Mouse (Mus musculus): ENCODE results near the gene Siah1a. TPM values are rescaled to one million over a fixed set of nuclear protein-coding genes. Genes with fewer than 3 reads are reported as not detected.

Gene Siah1a
- total and polyA plus RNA-seq, 2 experiments: 6.4 to 7.1 TPM

DNA sequence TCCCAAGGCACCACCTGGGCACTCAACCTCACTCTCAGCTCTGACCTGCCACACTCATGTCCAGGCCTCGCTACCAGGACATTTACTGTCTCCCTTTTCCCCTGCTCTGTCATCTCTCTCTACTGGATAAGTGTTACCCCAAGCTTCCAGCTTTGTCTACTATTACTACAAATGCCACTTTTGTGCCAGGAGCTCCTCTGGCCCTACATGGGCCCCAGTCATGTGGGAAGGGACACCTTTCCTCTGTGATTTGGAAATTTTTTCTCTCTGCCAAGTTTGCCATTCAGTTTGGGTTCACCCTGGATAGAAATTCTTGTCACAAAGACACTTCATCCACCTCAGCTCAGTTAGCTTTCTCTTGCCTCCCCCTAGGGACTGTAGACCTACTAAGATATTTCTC is 14.9 kb downstream of the Siah1a start:
- no peaks in the 10 kb centered on the region for H3K27me3 ChIP-seq (ENCODE audit: control insufficient read depth, insufficient read depth, low read length)
- WGBS: 86% methylated on average over 1 of the region's 1 CpGs
- H3K36me3 ChIP-seq (ENCODE audit: control insufficient read depth, insufficient read depth, low read length): no peaks in the 10 kb centered on the region
- H3K4me1 ChIP-seq (ENCODE audit: control insufficient read depth, insufficient read depth, low read length): peaks cover 17% of the 10 kb centered on the region
- no peak overlapping the region for H3K4me3 ChIP-seq (ENCODE audit: insufficient read depth, low read depth, low read length)
- no peak overlapping the region for H3K9ac ChIP-seq (ENCODE audit: low read depth, low read length)
- no peak for TF ChIP-seq POLR2A (IDR thresholded peaks at IDR 0.05; ENCODE audit: extremely low read depth, insufficient read depth, low read length)
- no peak for TF ChIP-seq CTCF (IDR thresholded peaks at IDR 0.05; ENCODE audit: low read depth, low read length)
- peak; percentile 58 for DNase-seq (ENCODE audit: extremely low read depth, low read depth, low spot score)
- H3K27ac ChIP-seq (replicated peaks; ENCODE audit: insufficient read depth, low read depth, low read length): no peak overlapping the region
- H3K79me2 ChIP-seq (ENCODE audit: control insufficient read depth, insufficient read depth, low read length): peaks cover 20% of the 10 kb centered on the region; the same call in 1 of the 2 replicates

DNA sequence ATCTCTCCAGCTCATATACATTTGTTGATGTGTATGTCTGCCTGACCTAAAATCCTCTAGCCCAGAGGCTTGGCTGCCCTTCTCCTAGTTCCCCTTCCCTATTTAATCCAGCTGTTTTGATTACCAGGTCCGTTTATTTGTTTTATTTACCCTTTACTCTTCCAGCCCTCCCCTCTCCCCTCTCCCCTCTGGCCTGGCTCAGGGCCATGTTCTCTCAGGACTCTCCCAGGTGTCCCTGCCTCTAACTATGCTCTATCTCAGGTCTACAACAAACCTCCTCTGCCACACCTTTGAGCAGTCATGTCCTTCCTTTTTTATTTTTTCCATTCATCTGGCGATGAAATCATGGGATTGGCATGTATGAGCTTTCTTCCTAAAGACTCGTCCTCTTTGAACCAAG is 15.4 kb downstream of the Siah1a start:
- TF ChIP-seq CTCF (IDR thresholded peaks at IDR 0.05; ENCODE audit: low read depth, low read length): no peak
- no peak for TF ChIP-seq POLR2A (IDR thresholded peaks at IDR 0.05; ENCODE audit: extremely low read depth, insufficient read depth, low read length)
- no peaks in the 10 kb centered on the region for H3K27me3 ChIP-seq (ENCODE audit: control insufficient read depth, insufficient read depth, low read length)
- H3K9ac ChIP-seq (ENCODE audit: low read depth, low read length): no peak overlapping the region
- peaks cover 16% of the 10 kb centered on the region; the same call in 1 of the 2 replicates for H3K79me2 ChIP-seq (ENCODE audit: control insufficient read depth, insufficient read depth, low read length)
- no peak overlapping the region for H3K27ac ChIP-seq (replicated peaks; ENCODE audit: insufficient read depth, low read depth, low read length)
- H3K4me1 ChIP-seq (ENCODE audit: control insufficient read depth, insufficient read depth, low read length): peaks cover 16% of the 10 kb centered on the region
- 42% methylated on average over 3 of the region's 3 CpGs for WGBS
- no peaks in the 10 kb centered on the region for H3K36me3 ChIP-seq (ENCODE audit: control insufficient read depth, insufficient read depth, low read length)
- no peak overlapping the region for H3K4me3 ChIP-seq (ENCODE audit: insufficient read depth, low read depth, low read length)
- no peak for DNase-seq (ENCODE audit: extremely low read depth, low read depth, low spot score)

DNA sequence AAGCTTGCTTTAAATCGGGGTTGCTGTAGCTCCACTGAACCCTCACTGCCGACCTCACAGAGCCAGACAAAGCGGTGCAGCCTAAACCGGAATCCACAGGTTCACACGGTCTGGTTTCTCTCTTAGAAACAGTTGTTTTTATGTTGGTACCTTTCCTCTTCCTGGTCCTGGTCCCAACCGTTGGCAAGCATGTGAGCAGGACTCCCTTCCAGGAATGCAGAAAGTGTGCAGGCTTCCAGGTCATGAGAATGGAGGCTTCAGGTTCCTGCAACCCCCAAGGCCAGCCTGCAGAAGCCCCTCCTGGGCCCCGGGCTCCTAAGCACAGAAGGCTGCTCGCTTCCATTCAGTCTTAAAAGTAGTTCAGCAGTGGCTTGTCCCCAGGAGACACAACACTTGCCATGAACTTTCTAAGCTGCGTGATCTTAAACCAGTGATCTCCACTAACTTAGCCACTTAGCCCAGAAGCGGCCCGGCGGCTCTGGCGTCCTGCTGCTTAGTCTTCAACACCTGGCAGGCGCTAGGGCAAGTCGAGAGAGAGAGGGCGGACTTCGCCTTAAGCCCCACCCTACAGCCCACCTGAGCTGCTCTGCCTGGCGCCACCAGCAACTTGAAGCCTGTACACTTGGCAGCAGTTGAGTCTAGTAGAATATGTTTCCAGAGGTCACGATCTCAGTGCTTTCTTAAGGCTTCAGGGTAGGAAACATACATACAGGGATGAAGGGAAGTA is 17.3 kb downstream of the Siah1a start:
- H3K4me1 ChIP-seq (ENCODE audit: control insufficient read depth, insufficient read depth, low read length): peaks cover 14% of the 10 kb centered on the region
- no peaks in the 10 kb centered on the region for H3K27me3 ChIP-seq (ENCODE audit: control insufficient read depth, insufficient read depth, low read length)
- no peak overlapping the region for H3K27ac ChIP-seq (replicated peaks; ENCODE audit: insufficient read depth, low read depth, low read length)
- WGBS: 70% methylated on average over 19 of the region's 19 CpGs
- peaks cover 2% of the 10 kb centered on the region; the same call in 1 of the 2 replicates for H3K36me3 ChIP-seq (ENCODE audit: control insufficient read depth, insufficient read depth, low read length)
- peaks cover 7% of the 10 kb centered on the region; the same call in 1 of the 2 replicates for H3K79me2 ChIP-seq (ENCODE audit: control insufficient read depth, insufficient read depth, low read length)
- H3K4me3 ChIP-seq (ENCODE audit: insufficient read depth, low read depth, low read length): no peak overlapping the region
- TF ChIP-seq CTCF (IDR thresholded peaks at IDR 0.05; ENCODE audit: low read depth, low read length) (no peak), POLR2A (IDR thresholded peaks at IDR 0.05; ENCODE audit: extremely low read depth, insufficient read depth, low read length) (no peak)
- no peak for DNase-seq (ENCODE audit: extremely low read depth, low read depth, low spot score)
- no peak overlapping the region for H3K9ac ChIP-seq (ENCODE audit: low read depth, low read length)

DNA sequence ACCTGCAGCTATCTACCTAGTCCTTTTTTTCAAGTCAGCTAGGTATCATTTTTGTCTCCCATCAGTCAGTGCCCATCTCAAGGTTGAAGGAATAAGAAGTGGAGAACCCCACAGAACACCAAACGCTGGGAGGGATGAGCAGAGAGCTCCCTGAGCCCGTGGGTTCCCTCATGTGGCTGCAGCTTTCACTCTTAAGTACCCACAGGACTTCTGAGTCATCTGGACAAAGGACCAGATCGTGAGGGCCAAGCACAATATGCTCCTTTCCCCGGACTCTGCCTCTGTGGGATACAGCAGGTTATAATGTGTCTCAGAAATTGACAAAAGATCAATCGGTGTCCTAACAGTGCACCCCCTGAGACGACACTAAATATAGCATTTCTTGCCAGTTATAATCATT is 18.8 kb downstream of the Siah1a start:
- TF ChIP-seq CTCF (IDR thresholded peaks at IDR 0.05; ENCODE audit: low read depth, low read length): no peak
- TF ChIP-seq POLR2A (IDR thresholded peaks at IDR 0.05; ENCODE audit: extremely low read depth, insufficient read depth, low read length): no peak
- no peak overlapping the region for H3K9ac ChIP-seq (ENCODE audit: low read depth, low read length)
- H3K4me1 ChIP-seq (ENCODE audit: control insufficient read depth, insufficient read depth, low read length): peaks cover 14% of the 10 kb centered on the region
- peaks cover 4% of the 10 kb centered on the region; the same call in 1 of the 2 replicates for H3K79me2 ChIP-seq (ENCODE audit: control insufficient read depth, insufficient read depth, low read length)
- no peaks in the 10 kb centered on the region for H3K27me3 ChIP-seq (ENCODE audit: control insufficient read depth, insufficient read depth, low read length)
- WGBS: 32% methylated on average over 6 of the region's 6 CpGs
- no peak overlapping the region for H3K27ac ChIP-seq (replicated peaks; ENCODE audit: insufficient read depth, low read depth, low read length)
- no peak overlapping the region for H3K4me3 ChIP-seq (ENCODE audit: insufficient read depth, low read depth, low read length)
- H3K36me3 ChIP-seq (ENCODE audit: control insufficient read depth, insufficient read depth, low read length): peaks cover 7% of the 10 kb centered on the region
- DNase-seq (ENCODE audit: extremely low read depth, low read depth, low spot score): no peak

DNA sequence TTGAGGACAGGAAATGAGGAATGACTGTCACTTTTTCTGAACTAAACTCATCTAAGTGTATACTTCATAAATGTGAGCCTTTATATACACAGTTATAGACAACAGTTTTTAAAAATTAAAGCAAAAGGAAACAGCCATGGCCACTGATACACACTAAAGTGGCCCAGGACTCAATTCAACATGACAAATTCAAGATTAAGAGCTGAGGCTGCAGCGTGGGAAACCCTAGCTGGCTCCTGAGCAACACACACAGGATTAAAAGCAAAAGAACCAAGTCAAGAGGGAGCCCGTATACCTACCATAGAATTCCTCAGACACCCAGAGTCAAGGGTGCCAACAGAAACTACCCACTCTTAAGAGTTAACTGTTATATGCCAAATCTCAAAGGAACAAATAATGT is 24.2 kb downstream of the Siah1a start:
- Histone ChIP-seq H3K9ac (ENCODE audit: low read depth, low read length) (no peak overlapping the region), H3K79me2 (ENCODE audit: control insufficient read depth, insufficient read depth, low read length) (no peaks in the 10 kb centered on the region), H3K4me3 (ENCODE audit: insufficient read depth, low read depth, low read length) (no peak overlapping the region), H3K36me3 (ENCODE audit: control insufficient read depth, insufficient read depth, low read length) (peaks cover 45% of the 10 kb centered on the region), H3K27ac (replicated peaks; ENCODE audit: insufficient read depth, low read depth, low read length) (no peak overlapping the region), H3K4me1 (ENCODE audit: control insufficient read depth, insufficient read depth, low read length) (no peaks in the 10 kb centered on the region), H3K27me3 (ENCODE audit: control insufficient read depth, insufficient read depth, low read length) (no peaks in the 10 kb centered on the region)
- TF ChIP-seq POLR2A (IDR thresholded peaks at IDR 0.05; ENCODE audit: extremely low read depth, insufficient read depth, low read length) (no peak), CTCF (IDR thresholded peaks at IDR 0.05; ENCODE audit: low read depth, low read length) (no peak)
- no peak for DNase-seq (ENCODE audit: extremely low read depth, low read depth, low spot score)
- WGBS: 95% methylated on average over 2 of the region's 2 CpGs

Measured in liver, adult 2 months (tissue).